Mouse (Mus musculus): Measurements from ENCODE around the gene Dixdc1. TPM values are rescaled to one million over a fixed set of nuclear protein-coding genes. Genes with fewer than 3 reads are reported as not detected.
A peak's percentile ranks its signal among the peaks of the same experiment; 100 is the strongest.

The Dixdc1 gene
- polyA plus RNA-seq, 1 experiment from 2014 or later = 35.1 TPM

DNA sequence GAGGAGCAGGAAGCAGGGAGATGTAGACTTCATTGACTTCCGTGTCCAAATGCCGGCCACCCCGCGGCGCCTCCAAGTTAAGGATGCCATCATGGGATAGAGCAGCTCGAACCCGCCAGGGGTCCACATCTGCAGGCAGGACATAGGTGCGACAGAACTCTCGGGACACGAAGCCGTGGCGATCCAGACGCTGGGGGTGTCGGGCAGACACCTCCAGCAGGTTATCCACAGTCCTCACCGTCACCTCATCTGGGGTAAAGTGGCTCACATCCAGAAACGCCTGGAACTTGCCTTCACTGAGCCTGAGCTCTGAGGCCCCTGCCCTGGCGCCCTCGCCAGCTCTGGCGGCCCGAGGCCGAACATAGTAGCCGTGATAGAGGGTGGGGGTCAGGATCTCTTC lies 12.0 kb upstream of the Dixdc1 start, which contains the start of gene Cryab:
Cryab (plus strand) TSS at position 3 of the 400 bp plus-strand sequence.
- Histone ChIP-seq H3K4me3 (replicated peaks; ENCODE audit: low read depth, low read length) (no peak within 1 kb of the TSS), H3K27ac (replicated peaks; ENCODE audit: low read depth, low read length) (no peak within 1 kb of the TSS), H3K4me1 (ENCODE audit: control insufficient read depth, insufficient read depth, low read length) (0 out of 2 replicates have a peak, but pooled peaks cover 3% of the 10 kb centered on the region), H3K36me3 (ENCODE audit: control insufficient read depth, insufficient read depth, low read length) (no peaks in the 10 kb centered on the region), H3K9me3 (ENCODE audit: control insufficient read depth, low read length) (no peaks in the 10 kb centered on the region), H3K27me3 (ENCODE audit: control insufficient read depth, insufficient read depth, low read length) (no peaks in the 10 kb centered on the region), H3K9ac (replicated peaks; ENCODE audit: low read length) (no peak within 1 kb of the TSS), H3K4me2 (ENCODE audit: low read length) (no peak within 1 kb of the TSS)
- DNase-seq (no peak), ATAC-seq (ENCODE audit: low FRiP score, low TSS enrichment) (no peak)
- 79% methylated on average over 22 of the region's 22 CpGs for WGBS

DNA sequence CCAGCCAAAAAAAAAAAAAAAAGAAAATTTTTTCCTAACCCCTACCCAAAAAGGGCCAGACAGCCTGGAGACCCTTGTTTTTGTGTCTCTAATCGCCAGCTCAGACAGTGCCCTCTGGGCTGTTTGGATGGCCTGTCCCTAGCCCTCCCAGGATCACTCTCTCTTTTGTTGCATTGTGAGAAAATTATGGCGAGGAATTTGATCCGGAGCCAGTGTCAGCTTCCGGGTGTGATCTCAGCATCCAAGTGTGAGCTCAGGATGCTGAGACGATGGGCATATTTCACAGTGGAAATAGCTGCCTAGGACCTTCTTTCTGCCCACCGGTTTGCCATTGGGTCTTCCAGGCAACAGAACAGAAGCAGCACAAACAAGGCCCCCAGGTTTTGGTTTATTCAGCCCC lies 11.4 kb upstream of the Dixdc1 start:
- H3K4me3 ChIP-seq (replicated peaks; ENCODE audit: low read depth, low read length) = no peak overlapping the region
- no peak for DNase-seq
- H3K27ac ChIP-seq (replicated peaks; ENCODE audit: low read depth, low read length) = no peak overlapping the region
- no peaks in the 10 kb centered on the region for H3K36me3 ChIP-seq (ENCODE audit: control insufficient read depth, insufficient read depth, low read length)
- no peak for ATAC-seq (ENCODE audit: low FRiP score, low TSS enrichment)
- no peaks in the 10 kb centered on the region for H3K9me3 ChIP-seq (ENCODE audit: control insufficient read depth, low read length)
- H3K4me2 ChIP-seq (ENCODE audit: low read length) = no peak overlapping the region
- no peaks in the 10 kb centered on the region for H3K27me3 ChIP-seq (ENCODE audit: control insufficient read depth, insufficient read depth, low read length)
- no peak overlapping the region for H3K9ac ChIP-seq (replicated peaks; ENCODE audit: low read length)
- 74% methylated on average over 6 of the region's 6 CpGs for WGBS
- 0 out of 2 replicates have a peak, but pooled peaks cover 8% of the 10 kb centered on the region for H3K4me1 ChIP-seq (ENCODE audit: control insufficient read depth, insufficient read depth, low read length)

DNA sequence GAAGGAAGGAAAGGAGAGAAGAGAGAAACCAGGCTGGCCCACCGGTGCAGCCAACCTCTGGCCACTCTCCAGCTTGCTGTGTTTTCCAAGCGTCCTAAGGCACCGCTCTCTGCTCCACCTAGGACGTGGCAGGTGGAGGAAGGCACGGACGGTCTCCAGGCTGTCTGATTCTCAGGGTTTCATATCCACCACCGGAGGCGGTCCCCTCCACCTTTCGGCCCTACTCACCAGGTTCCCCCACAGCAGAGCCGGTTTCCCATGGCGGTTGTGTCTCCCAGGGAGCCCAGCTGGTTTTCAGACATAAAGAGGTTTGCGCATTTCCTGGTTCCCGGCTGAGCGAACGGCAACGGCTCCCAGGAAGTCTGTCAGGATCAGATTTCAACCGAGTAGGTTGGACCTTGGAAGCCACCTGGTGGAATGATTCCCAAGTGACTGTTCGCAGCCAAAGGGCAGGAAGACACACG lies 6.9 kb upstream of the Dixdc1 start, which contains the start of gene 2310030G06Rik:
2310030G06Rik (minus strand) TSS at position 323 of the 464 bp plus-strand sequence.
- 1% methylated on average over 19 of the region's 19 CpGs for WGBS
- ATAC-seq (ENCODE audit: low FRiP score, low TSS enrichment) = no peak
- H3K27me3 ChIP-seq (ENCODE audit: control insufficient read depth, insufficient read depth, low read length) = peaks cover 3% of the 10 kb centered on the region; the same call in 1 of the 2 replicates
- H3K27ac ChIP-seq (replicated peaks; ENCODE audit: low read depth, low read length) = no peak within 1 kb of the TSS
- peak within 1 kb of the TSS; percentile 43 for H3K9ac ChIP-seq (replicated peaks; ENCODE audit: low read length)
- H3K4me2 ChIP-seq (ENCODE audit: low read length) = peak within 1 kb of the TSS; percentile 59
- H3K4me3 ChIP-seq (replicated peaks; ENCODE audit: low read depth, low read length) = peak within 1 kb of the TSS; percentile 30
- no peaks in the 10 kb centered on the region for H3K36me3 ChIP-seq (ENCODE audit: control insufficient read depth, insufficient read depth, low read length)
- no peaks in the 10 kb centered on the region for H3K9me3 ChIP-seq (ENCODE audit: control insufficient read depth, low read length)
- 0 out of 2 replicates have a peak, but pooled peaks cover 8% of the 10 kb centered on the region for H3K4me1 ChIP-seq (ENCODE audit: control insufficient read depth, insufficient read depth, low read length)
- DNase-seq = peak; percentile 46

DNA sequence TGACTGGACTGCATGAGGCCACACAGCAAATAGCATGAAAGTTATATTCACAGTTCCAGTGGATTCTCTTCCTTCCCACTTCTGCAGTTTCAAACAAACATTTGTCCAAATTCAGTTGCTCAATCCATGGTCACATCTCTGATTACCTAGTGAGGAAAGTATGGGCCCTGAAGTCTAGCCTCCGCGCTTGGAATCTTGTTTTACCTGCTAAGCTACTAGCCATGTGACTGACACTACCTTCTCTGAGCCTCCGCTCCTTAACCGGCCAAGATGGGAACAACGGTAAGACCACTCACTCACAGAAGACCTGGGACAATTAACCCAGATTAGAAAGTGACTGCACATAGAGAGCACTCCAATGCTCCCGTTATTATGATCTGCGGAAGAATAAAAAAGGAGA lies 6.5 kb upstream of the Dixdc1 start:
- Histone ChIP-seq H3K9ac (replicated peaks; ENCODE audit: low read length) (0 out of 2 replicates have a peak overlapping the region, but pooled peaks have one; percentile 43), H3K4me1 (ENCODE audit: control insufficient read depth, insufficient read depth, low read length) (0 out of 2 replicates have a peak, but pooled peaks cover 8% of the 10 kb centered on the region)

DNA sequence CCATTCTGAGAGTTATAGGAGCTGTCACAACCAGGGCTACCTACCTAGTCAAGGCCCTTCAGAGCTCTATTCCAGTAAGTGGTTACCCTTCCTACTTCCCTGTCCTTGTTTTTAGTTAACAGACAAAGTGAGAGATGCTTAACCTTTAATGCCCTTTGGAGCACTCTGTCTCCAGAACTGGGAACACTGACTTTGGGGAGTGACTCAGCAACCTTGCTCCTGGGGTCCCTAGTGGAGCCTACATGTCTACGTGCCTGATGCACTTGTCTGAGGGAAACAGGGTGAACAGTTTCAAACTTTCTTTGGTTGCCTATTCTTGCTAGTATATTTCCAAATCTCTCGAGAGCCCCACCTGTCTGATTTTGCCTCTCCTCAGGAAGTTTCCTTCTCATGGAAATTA lies 3.4 kb upstream of the Dixdc1 start:
- H3K9ac ChIP-seq (replicated peaks; ENCODE audit: low read length) = no peak overlapping the region
- H3K4me3 ChIP-seq (replicated peaks; ENCODE audit: low read depth, low read length) = no peak overlapping the region
- H3K4me2 ChIP-seq (ENCODE audit: low read length) = no peak overlapping the region
- H3K36me3 ChIP-seq (ENCODE audit: control insufficient read depth, insufficient read depth, low read length) = no peaks in the 10 kb centered on the region
- H3K27me3 ChIP-seq (ENCODE audit: control insufficient read depth, insufficient read depth, low read length) = peaks cover 3% of the 10 kb centered on the region; the same call in 1 of the 2 replicates
- 0 out of 2 replicates have a peak, but pooled peaks cover 13% of the 10 kb centered on the region for H3K4me1 ChIP-seq (ENCODE audit: control insufficient read depth, insufficient read depth, low read length)
- WGBS = 72% methylated on average over 2 of the region's 2 CpGs
- no peak overlapping the region for H3K27ac ChIP-seq (replicated peaks; ENCODE audit: low read depth, low read length)
- ATAC-seq (ENCODE audit: low FRiP score, low TSS enrichment) (no peak), DNase-seq (no peak)
- no peaks in the 10 kb centered on the region for H3K9me3 ChIP-seq (ENCODE audit: control insufficient read depth, low read length)

More for the DNA sequence above, 6.5 kb upstream of the Dixdc1 start:
- H3K36me3 ChIP-seq (ENCODE audit: control insufficient read depth, insufficient read depth, low read length) = no peaks in the 10 kb centered on the region
- peak overlapping the region; percentile 59 for H3K4me2 ChIP-seq (ENCODE audit: low read length)
- H3K27ac ChIP-seq (replicated peaks; ENCODE audit: low read depth, low read length) = no peak overlapping the region
- peaks cover 3% of the 10 kb centered on the region; the same call in 1 of the 2 replicates for H3K27me3 ChIP-seq (ENCODE audit: control insufficient read depth, insufficient read depth, low read length)
- H3K9me3 ChIP-seq (ENCODE audit: control insufficient read depth, low read length) = no peaks in the 10 kb centered on the region
- DNase-seq (no peak), ATAC-seq (ENCODE audit: low FRiP score, low TSS enrichment) (no peak)
- peak overlapping the region; percentile 30; the same call in 1 of the 2 replicates for H3K4me3 ChIP-seq (replicated peaks; ENCODE audit: low read depth, low read length)
- whole genome bisulfite sequencing = 12% methylated on average over 7 of the region's 7 CpGs

DNA sequence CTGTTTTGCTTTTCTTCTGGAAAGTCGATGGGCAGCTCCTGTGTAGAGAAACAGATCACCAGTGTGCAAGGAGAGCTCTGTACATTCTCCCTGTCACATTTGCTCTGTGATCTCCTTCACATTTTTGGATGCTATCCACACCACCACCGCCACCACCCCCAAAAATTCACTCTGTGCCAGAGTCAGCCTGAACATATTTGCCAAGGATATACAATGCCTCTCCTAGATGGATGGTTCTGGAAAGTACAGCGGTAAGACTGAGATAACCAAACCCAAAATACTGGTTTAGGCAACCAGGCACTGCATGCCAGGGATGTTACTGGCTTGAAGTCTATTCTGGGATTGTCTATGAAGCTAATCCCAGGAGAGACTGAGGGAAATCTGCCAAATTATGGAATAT lies 2.9 kb upstream of the Dixdc1 start:
- H3K9ac ChIP-seq (replicated peaks; ENCODE audit: low read length) = no peak overlapping the region
- ATAC-seq (ENCODE audit: low FRiP score, low TSS enrichment) = no peak
- H3K27ac ChIP-seq (replicated peaks; ENCODE audit: low read depth, low read length) = no peak overlapping the region
- H3K27me3 ChIP-seq (ENCODE audit: control insufficient read depth, insufficient read depth, low read length) = peaks cover 3% of the 10 kb centered on the region; the same call in 1 of the 2 replicates
- 0 out of 2 replicates have a peak, but pooled peaks cover 13% of the 10 kb centered on the region for H3K4me1 ChIP-seq (ENCODE audit: control insufficient read depth, insufficient read depth, low read length)
- no peak for DNase-seq
- 85% methylated on average over 3 of the region's 3 CpGs for WGBS
- H3K9me3 ChIP-seq (ENCODE audit: control insufficient read depth, low read length) = no peaks in the 10 kb centered on the region
- no peak overlapping the region for H3K4me2 ChIP-seq (ENCODE audit: low read length)
- no peaks in the 10 kb centered on the region for H3K36me3 ChIP-seq (ENCODE audit: control insufficient read depth, insufficient read depth, low read length)
- H3K4me3 ChIP-seq (replicated peaks; ENCODE audit: low read depth, low read length) = no peak overlapping the region

DNA sequence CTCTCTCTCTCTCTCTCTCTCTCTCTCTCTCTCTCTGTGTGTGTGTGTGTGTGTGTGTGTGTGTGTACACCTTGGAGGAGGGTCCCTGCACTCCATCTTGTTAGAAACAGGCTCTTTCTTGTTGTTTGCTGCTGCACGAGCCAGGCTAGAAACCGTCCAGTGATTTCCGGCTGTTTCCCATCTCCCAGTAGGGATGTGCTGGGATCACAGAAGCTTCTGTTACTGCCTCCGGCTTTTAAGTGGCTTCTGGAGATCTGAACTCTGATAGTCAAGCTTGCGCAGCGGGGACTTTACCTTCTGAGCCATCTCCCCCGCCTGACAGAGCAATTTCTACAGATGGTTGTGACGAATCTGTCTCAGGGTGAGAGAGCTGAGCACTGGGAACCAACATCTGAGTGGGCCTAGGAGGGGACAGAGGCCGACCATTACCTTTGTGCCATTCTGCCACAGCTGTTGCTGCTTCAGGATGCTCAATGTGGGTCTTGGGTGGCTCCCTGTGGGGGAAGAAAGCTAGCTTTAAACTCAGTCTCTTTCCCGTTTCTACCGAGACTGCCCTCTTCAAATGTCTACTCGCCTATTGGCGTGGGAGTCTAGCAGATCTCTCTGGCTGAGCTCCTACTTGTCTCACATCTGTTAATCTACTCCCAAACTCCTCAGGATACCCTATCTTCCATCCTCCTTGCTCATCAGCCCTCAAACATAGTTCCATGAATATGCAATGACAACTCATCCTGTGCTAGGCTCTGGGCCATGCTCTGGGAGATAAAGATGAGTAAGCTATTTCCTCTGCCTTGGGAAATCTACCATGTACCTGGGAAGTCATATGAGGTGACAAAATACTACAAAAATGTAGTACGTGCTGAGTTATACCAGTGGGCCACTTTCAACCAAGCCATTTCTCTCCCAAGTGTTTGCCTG lies 1.8 kb upstream of the Dixdc1 start:
- Histone ChIP-seq H3K27me3 (ENCODE audit: control insufficient read depth, insufficient read depth, low read length) (peaks cover 3% of the 10 kb centered on the region; the same call in 1 of the 2 replicates), H3K9ac (replicated peaks; ENCODE audit: low read length) (no peak overlapping the region), H3K4me1 (ENCODE audit: control insufficient read depth, insufficient read depth, low read length) (0 out of 2 replicates have a peak, but pooled peaks cover 7% of the 10 kb centered on the region), H3K4me3 (replicated peaks; ENCODE audit: low read depth, low read length) (no peak overlapping the region), H3K27ac (replicated peaks; ENCODE audit: low read depth, low read length) (no peak overlapping the region), H3K9me3 (ENCODE audit: control insufficient read depth, low read length) (no peaks in the 10 kb centered on the region), H3K36me3 (ENCODE audit: control insufficient read depth, insufficient read depth, low read length) (no peaks in the 10 kb centered on the region), H3K4me2 (ENCODE audit: low read length) (no peak overlapping the region)
- 89% methylated on average over 14 of the region's 14 CpGs for WGBS
- no peak for DNase-seq
- ATAC-seq (ENCODE audit: low FRiP score, low TSS enrichment) = no peak

DNA sequence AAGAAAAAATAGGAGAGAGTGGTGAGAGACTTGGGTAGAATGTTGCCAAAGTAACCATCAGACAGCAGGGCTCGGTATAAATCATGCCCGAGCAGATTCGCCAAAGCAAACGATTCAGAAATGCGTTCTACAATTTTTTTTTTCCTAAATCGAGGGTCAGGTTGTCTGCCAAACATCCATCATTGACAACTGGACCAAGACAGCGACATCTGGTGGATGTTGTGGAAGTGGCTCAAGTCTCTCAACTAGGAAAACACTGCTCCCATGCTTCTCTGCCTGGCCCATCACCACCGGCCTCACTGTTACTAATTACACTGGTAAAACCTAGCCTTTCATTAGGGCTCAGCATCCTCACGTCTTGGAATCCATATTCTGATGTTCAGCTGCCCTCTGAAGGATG lies 4.3 kb downstream of the Dixdc1 start:
- Histone ChIP-seq H3K27ac (replicated peaks; ENCODE audit: low read depth, low read length) (no peak overlapping the region), H3K9ac (replicated peaks; ENCODE audit: low read length) (no peak overlapping the region), H3K4me3 (replicated peaks; ENCODE audit: low read depth, low read length) (0 out of 2 replicates have a peak overlapping the region, but pooled peaks have one; percentile 2), H3K36me3 (ENCODE audit: control insufficient read depth, insufficient read depth, low read length) (no peaks in the 10 kb centered on the region), H3K9me3 (ENCODE audit: control insufficient read depth, low read length) (no peaks in the 10 kb centered on the region), H3K27me3 (ENCODE audit: control insufficient read depth, insufficient read depth, low read length) (no peaks in the 10 kb centered on the region), H3K4me1 (ENCODE audit: control insufficient read depth, insufficient read depth, low read length) (peaks cover 14% of the 10 kb centered on the region), H3K4me2 (ENCODE audit: low read length) (peak overlapping the region; percentile 33)
- 4% methylated on average over 9 of the region's 9 CpGs for WGBS
- DNase-seq (peak; percentile 86), ATAC-seq (ENCODE audit: low FRiP score, low TSS enrichment) (no peak)
